Mouse (Mus musculus) ES-E14 (cell line): Measurements from ENCODE around the gene Map4k4.

Experiments used
- HCFC1 ChIP-seq: IDR thresholded peaks from 2 replicates; pipeline ENCODE4 v1.6.1; 2012; ENCODE audit warnings: low read length, inconsistent platforms, borderline replicate concordance; ENCODE audit not compliant: insufficient read depth
- MAFK ChIP-seq: IDR thresholded peaks from 2 replicates; pipeline ENCODE4 v1.6.1; 2014; ENCODE audit warnings: mild to moderate bottlenecking, low read depth, low read length, inconsistent platforms; ENCODE audit not compliant: insufficient read depth
- ZNF384 ChIP-seq: IDR thresholded peaks from 2 replicates; pipeline ENCODE4 v1.6.1; 2012; ENCODE audit warnings: low read depth, low read length, inconsistent platforms

GRCm38 (mm10) chr1:39965461-39965860 lies 64.7 kb downstream of the Map4k4 start:
- no peak for TF ChIP-seq MAFK
- no peak for TF ChIP-seq HCFC1
- TF ChIP-seq ZNF384: no peak
